Mouse (Mus musculus) forebrain, embryonic 14.5 days (tissue): Measurements from ENCODE around the gene Clk2. TPM values are rescaled to one million over a fixed set of nuclear protein-coding genes. Genes with fewer than 3 reads are reported as not detected.

Source experiments
- ATAC-seq: fragments of 200-750 bp; cut with Nextera tagmentation; 2 replicates; pipeline ENCODE4 v1.8.0; 2017; ENCODE audit warnings: mild to moderate bottlenecking, moderate library complexity
- DNase-seq: peaks from one replicate; pipeline ENCODE4 v3.0.0-alpha.2; 2015; ENCODE audit warnings: low spot score
- H3K27ac ChIP-seq: fragments of 300-500 bp; sonication (generic); 2 replicates; pipeline ENCODE4 v1.5.1; 2014; ENCODE audit warnings: low read depth, mild to moderate bottlenecking, control low read depth, low read length, moderate library complexity
- H3K27me3 ChIP-seq: fragments of 300-500 bp; sonication (generic); replicated peaks from 2 replicates; pipeline ENCODE4 v1.6.1; 2014; ENCODE audit warnings: low read length, control low read depth, mixed read lengths; ENCODE audit not compliant: control insufficient read depth, insufficient read depth
- H3K36me3 ChIP-seq: fragments of 300-500 bp; sonication (generic); 2 replicates; pipeline ENCODE4 v1.6.1; 2014; ENCODE audit warnings: low read length, control low read depth; ENCODE audit not compliant: control insufficient read depth, insufficient read depth
- H3K4me1 ChIP-seq: fragments of 300-500 bp; sonication (generic); 2 replicates; pipeline ENCODE4 v1.6.1; 2014; ENCODE audit warnings: antibody characterized with exemption, low read length, control low read depth; ENCODE audit not compliant: control insufficient read depth, insufficient read depth
- H3K4me2 ChIP-seq: fragments of 300-500 bp; sonication (generic); 2 replicates; pipeline ENCODE4 v1.6.1; 2014; ENCODE audit warnings: mild to moderate bottlenecking, control low read depth, low read length
- H3K4me3 ChIP-seq: fragments of 300-500 bp; sonication (generic); 2 replicates; pipeline ENCODE4 v1.5.1; 2014; ENCODE audit warnings: low read depth, low read length, control low read depth
- H3K9ac ChIP-seq: fragments of 300-500 bp; sonication (generic); 2 replicates; pipeline ENCODE4 v1.6.1; 2014; ENCODE audit warnings: mild to moderate bottlenecking, low read length, control low read depth, moderate library complexity
- H3K9me3 ChIP-seq: fragments of 300-500 bp; sonication (generic); replicated peaks from 2 replicates; pipeline ENCODE4 v1.6.1; 2016; ENCODE audit warnings: low read length, control low read depth, mixed read lengths; ENCODE audit not compliant: control insufficient read depth
- WGBS: fragments of 180-500 bp; shearing (Covaris S2); extraction: QIAGEN DNeasy Blood & Tissue Kit; methylation state at CpG from one replicate; pipeline ENCODE4 v1.1.7; 2014; 5-methylcytosine and 5-hydroxymethylcytosine counted together
- polyA plus RNA-seq: library from polyadenylated mRNA; unstranded; fragments of >200 nt; fragmentation: Nextera tagmentation; extraction: Ambion mirVana; gene quantifications from 2 replicates; pipeline ENCODE4 v1.2.1, GENCODE M21; 2014

Clk2 gene
- polyA plus RNA-seq, 1 experiment from 2014 or later: 17.0 TPM

DNA sequence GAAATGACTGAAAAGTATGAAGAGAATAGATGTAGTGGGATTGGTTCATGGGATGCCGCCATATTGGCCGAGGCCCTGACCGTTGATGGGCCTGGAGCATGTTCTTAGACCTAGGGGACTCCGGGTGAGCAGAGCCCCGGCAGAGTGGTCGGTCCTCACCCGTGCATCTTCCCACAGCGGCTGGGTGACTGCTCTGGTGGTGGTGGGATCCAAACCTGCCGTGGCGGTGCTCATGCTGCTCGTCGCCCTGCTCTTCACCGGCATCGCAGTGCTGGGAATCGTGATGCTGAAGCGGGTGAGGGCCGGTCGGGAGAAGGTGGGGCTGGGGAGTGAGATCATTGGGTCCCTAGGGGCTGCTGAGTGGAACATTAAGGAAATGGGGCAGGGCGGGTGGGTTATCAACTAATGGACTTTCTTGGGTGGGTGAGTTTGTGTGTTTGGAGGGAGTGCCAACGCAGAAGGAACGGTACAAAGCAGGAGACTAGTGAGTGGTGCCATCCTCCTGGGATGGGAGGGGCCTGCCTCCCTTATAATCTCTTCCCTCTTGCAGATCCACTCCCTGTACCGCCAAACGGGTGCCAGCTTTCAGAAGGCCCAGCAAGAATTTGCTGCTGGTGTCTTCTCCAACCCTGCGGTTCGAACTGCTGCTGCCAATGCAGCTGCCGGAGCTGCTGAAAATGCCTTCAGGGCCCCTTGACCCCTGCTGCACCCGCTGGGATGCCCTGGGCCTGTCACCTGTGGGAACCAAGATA, 17.3 kb downstream of the Clk2 start:
- ATAC-seq (no peak), DNase-seq (no peak)
- WGBS: 94% methylated on average over 27 of the region's 27 CpGs
- Histone ChIP-seq H3K36me3 (peaks cover 38% of the 10 kb centered on the region), H3K9ac (no peak overlapping the region), H3K9me3 (no peaks in the 10 kb centered on the region), H3K4me3 (no peak overlapping the region), H3K4me1 (peaks cover 16% of the 10 kb centered on the region), H3K4me2 (no peak overlapping the region), H3K27ac (no peak overlapping the region), H3K27me3 (no peaks in the 10 kb centered on the region)

DNA sequence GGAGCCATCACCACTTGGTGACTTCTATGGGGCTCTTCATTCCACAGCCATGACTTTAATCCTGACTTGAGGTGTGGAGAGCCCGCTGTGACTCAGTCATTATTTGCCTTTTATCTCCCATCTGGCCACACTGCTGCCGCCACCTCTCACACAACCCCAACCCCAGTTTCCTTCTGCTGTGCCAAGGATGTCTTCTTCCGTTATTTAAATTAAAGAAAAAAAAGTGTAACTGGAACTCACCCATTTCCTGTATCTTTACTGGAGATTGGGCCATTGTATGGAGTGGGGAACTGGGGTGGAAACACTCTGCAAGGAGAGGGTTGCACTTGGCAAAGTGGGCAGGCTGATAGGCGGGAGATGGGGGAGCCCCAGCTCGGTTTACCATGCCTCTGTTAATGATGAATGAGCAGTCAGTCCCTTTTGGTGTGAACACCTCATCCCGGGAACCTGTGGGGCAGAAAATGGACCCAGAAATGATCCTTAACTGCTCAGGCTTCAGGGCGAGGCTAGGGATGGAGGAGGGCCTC, 18.0 kb downstream of the Clk2 start:
- DNase-seq (no peak), ATAC-seq (no peak)
- H3K27ac ChIP-seq: peak overlapping the region; percentile 89; the same call in 1 of the 2 replicates
- H3K27me3 ChIP-seq: no peaks in the 10 kb centered on the region
- peaks cover 38% of the 10 kb centered on the region for H3K36me3 ChIP-seq
- peak overlapping the region; percentile 91 for H3K4me2 ChIP-seq
- no peaks in the 10 kb centered on the region for H3K9me3 ChIP-seq
- WGBS: 50% methylated on average over 7 of the region's 7 CpGs
- peak overlapping the region; percentile 89; the same call in 1 of the 2 replicates for H3K9ac ChIP-seq
- H3K4me3 ChIP-seq: peak overlapping the region; percentile 58
- H3K4me1 ChIP-seq: peaks cover 16% of the 10 kb centered on the region

DNA sequence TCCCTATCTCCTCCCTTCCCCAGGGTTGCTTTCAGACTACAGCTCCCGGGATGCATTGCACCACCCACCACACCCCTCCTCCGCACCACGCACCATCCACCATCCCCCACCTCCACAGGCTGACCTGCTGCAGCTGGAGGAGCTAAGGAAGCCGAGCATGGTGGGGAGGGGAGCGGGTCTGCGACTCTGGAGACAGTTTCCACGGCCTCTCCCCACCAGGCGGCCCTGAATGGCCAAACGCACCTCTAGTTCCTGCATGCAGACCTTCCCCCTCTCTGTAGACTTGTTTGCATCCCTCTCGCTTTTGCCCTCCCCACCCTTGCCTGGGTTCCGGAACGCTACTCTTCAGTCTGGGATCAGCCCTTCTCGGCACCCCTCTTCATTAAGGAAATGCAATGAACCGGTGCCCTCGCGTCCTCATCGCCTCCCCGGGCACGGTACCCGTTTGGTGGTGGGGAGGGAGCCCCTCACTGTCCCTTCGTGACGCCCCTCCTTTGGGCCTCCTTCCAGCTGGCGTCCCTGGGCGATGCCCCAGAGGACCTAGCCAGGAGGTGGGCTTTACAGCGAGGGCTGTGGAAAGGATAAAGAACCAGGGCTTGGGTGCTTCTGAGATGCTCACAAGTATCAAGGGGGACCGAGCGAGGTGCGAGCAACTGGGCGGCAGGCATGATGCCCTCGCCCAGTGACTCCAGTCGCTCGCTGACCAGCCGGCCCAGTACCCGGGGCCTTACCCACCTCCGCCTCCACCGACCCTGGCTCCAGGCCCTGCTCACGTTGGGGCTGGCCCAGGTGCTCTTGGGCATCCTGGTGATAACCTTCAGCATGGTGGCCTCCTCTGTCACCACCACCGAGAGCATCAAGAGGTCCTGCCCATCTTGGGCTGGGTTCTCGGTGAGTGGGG, 18.7 kb downstream of the Clk2 start, which contains the start of gene Fam189b:
Fam189b (plus strand) TSS at position 86 of the 901 bp plus-strand sequence.
- WGBS: 4% methylated on average over 38 of the region's 39 CpGs
- Histone ChIP-seq H3K9me3 (no peaks in the 10 kb centered on the region), H3K4me2 (peak within 1 kb of the TSS; percentile 91), H3K9ac (peak within 1 kb of the TSS; percentile 89), H3K4me3 (peak within 1 kb of the TSS; percentile 58), H3K27ac (peak within 1 kb of the TSS; percentile 89), H3K4me1 (peaks cover 10% of the 10 kb centered on the region), H3K36me3 (peaks cover 40% of the 10 kb centered on the region), H3K27me3 (no peaks in the 10 kb centered on the region)
- peak; percentile 95 for ATAC-seq
- DNase-seq: peak; percentile 93

DNA sequence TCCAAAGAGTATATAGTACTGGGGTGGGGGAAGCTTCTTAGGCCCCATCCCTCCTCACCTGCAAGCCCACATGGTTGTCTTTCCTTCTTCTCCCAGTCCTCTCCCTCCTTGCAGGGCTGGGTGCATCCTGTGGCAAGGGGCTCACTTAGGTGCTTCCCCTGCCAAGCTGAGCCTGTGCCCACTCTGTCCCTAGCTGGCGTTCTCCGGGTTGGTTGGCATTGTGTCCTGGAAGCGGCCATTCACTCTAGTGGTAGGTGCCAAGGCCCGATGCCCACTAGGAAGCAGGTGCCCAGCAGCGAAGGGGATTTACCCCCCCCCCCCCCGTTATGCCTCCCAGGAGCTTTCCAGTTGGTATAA, 19.3 kb downstream of the Clk2 start:
- DNase-seq (no peak), ATAC-seq (no peak)
- Histone ChIP-seq H3K27me3 (no peaks in the 10 kb centered on the region), H3K4me3 (peak overlapping the region; percentile 58), H3K9me3 (no peaks in the 10 kb centered on the region), H3K4me1 (peaks cover 8% of the 10 kb centered on the region), H3K36me3 (peaks cover 44% of the 10 kb centered on the region), H3K4me2 (peak overlapping the region; percentile 91), H3K9ac (peak overlapping the region; percentile 89), H3K27ac (no peak overlapping the region)
- 77% methylated on average over 6 of the region's 6 CpGs for WGBS

DNA sequence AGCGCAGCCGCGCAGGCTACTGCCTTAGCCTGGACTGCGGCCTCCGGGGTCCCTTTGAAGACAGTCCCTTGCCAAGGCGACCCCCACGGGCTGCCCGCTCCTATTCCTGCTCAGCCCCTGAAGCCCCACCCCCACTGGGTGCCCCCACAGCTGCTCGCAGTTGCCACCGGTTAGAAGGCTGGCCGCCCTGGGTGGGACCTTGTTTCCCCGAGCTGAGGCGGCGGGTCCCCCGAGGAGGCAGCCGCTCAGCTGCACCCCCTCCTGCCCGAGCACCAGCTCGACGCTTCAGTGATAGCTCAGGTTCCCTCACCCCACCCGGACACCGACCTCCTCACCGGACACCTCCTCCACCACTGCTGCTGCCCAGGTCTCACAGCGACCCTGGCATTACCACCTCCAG, 22.6 kb downstream of the Clk2 start:
- Histone ChIP-seq H3K9ac (no peak overlapping the region), H3K27ac (no peak overlapping the region), H3K4me2 (no peak overlapping the region), H3K4me1 (peaks cover 8% of the 10 kb centered on the region), H3K27me3 (no peaks in the 10 kb centered on the region), H3K9me3 (no peaks in the 10 kb centered on the region), H3K36me3 (peaks cover 12% of the 10 kb centered on the region), H3K4me3 (no peak overlapping the region)
- 28% methylated on average over 23 of the region's 23 CpGs for WGBS
- no peak for ATAC-seq
- DNase-seq: no peak

DNA sequence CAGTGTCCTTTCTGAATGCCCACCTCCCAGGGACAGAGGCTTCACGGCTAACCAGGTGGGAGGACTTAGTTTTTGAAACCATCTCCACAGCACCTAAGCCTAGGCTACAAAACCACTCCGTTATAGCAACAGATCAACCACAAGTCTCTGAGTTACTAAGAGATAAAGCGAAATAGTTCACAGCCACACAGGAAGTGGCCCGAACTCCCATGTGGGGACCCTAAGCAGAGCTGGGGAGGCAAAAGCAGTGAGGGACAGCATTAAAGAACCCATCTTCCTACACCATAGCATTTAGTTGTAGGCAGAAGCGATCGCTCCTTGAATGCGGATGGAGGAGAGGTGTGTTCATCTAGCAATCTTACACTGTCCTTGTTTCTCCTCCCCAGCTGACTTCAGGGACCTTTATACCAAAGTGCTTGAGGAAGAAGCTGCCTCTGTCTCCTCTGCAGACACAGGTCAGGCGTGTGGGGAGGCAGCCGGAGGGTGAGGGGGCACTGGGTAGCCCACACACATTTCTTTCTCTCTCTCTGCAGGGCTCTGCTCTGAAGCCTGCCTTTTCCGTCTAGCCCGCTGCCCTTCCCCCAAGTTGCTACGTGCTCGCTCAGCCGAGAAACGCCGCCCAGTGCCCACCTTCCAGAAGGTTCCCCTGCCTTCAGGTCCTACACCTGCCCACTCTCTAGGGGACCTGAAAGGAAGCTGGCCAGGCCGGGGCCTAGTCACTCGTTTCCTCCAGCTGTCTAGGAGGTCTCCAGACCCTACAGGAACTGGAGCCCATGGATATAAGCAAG, 23.3 kb downstream of the Clk2 start:
- Histone ChIP-seq H3K36me3 (peaks cover 8% of the 10 kb centered on the region; the same call in 1 of the 2 replicates), H3K4me3 (no peak overlapping the region), H3K9ac (no peak overlapping the region), H3K4me2 (no peak overlapping the region), H3K27ac (no peak overlapping the region), H3K9me3 (no peaks in the 10 kb centered on the region), H3K4me1 (peaks cover 8% of the 10 kb centered on the region), H3K27me3 (no peaks in the 10 kb centered on the region)
- ATAC-seq (no peak), DNase-seq (no peak)
- WGBS: 57% methylated on average over 18 of the region's 18 CpGs

DNA sequence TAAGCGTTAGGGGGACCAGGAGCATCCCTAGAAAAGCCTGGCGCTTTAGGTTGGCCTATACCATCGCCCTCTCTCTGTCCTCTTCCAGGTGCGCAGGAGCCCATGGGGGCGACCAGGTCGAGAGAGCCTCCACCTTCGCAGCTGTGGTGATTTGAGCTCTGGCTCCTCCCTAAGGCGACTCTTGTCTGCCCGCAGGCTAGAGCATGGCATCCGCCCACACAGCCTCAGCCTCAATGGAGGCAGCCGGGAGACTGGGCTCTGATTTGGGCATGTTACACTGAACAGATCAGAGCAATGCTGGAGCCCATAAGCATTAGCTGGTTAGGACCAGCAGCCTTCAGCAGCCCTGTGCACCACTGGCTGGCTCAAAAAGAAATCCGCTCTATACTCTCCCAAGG, 23.9 kb downstream of the Clk2 start:
- Histone ChIP-seq H3K36me3 (peaks cover 8% of the 10 kb centered on the region; the same call in 1 of the 2 replicates), H3K9me3 (no peaks in the 10 kb centered on the region), H3K4me1 (peaks cover 6% of the 10 kb centered on the region), H3K27ac (no peak overlapping the region), H3K4me3 (no peak overlapping the region), H3K9ac (no peak overlapping the region), H3K4me2 (no peak overlapping the region), H3K27me3 (no peaks in the 10 kb centered on the region)
- DNase-seq (no peak), ATAC-seq (no peak)
- whole genome bisulfite sequencing: 62% methylated on average over 12 of the region's 12 CpGs

DNA sequence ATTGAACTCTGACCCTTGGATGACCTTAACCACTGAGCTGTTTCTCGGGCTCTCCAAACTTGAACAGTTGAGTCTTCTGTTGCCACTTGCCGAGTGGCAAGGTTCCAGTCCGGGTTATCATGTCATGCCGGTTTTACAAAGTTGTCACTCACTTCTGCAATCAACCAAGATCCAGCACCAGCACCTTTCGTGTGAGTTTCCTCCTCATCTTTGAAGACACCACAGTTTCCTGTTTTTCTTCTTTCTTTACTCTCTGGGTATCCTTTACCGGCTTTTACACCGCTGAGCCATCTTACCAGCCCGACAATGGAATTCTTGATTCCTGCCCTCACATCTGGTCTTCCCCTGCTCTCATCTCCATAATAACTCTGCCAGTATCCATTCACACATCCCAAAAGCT, 25.8 kb downstream of the Clk2 start:
- Histone ChIP-seq H3K4me3 (no peak overlapping the region), H3K36me3 (peaks cover 8% of the 10 kb centered on the region; the same call in 1 of the 2 replicates), H3K4me1 (no peaks in the 10 kb centered on the region), H3K27ac (no peak overlapping the region), H3K9me3 (no peaks in the 10 kb centered on the region), H3K9ac (no peak overlapping the region), H3K27me3 (no peaks in the 10 kb centered on the region), H3K4me2 (no peak overlapping the region)
- no peak for ATAC-seq
- WGBS: 94% methylated on average over 8 of the region's 8 CpGs
- DNase-seq: no peak
